Mouse (Mus musculus) erythroblast, embryonic 14.5 days (primary cell): Measurements from ENCODE around the gene Lactbl1. TPM values are rescaled to one million over a fixed set of nuclear protein-coding genes. Genes with fewer than 3 reads are reported as not detected.

Experiments used
- H3K27me3 ChIP-seq: 2 replicates; pipeline ENCODE4 v1.6.1; 2012; ENCODE audit warnings: inconsistent platforms; ENCODE audit not compliant: control insufficient read depth
- H3K36me3 ChIP-seq: 2 replicates; pipeline ENCODE4 v1.6.1; 2012; ENCODE audit warnings: mild to moderate bottlenecking, inconsistent platforms; ENCODE audit not compliant: control insufficient read depth
- H3K4me1 ChIP-seq: 2 replicates; pipeline ENCODE4 v1.6.1; 2012; ENCODE audit warnings: inconsistent platforms; ENCODE audit not compliant: control insufficient read depth
- H3K4me3 ChIP-seq: replicated peaks from 2 replicates; pipeline ENCODE3; 2012; ENCODE audit warnings: moderate library complexity, mild to moderate bottlenecking, inconsistent platforms
- H3K9me3 ChIP-seq: 2 replicates; pipeline ENCODE4 v1.6.1; 2012; ENCODE audit warnings: low read length, inconsistent platforms, mixed read lengths; ENCODE audit not compliant: control insufficient read depth
- GATA1 ChIP-seq: IDR thresholded peaks from 2 replicates; pipeline ENCODE4 v1.6.1; 2012; ENCODE audit warnings: low read length, inconsistent platforms, mixed read lengths
- TAL1 ChIP-seq: IDR thresholded peaks from 3 replicates; pipeline ENCODE4 v1.6.1; 2012; ENCODE audit warnings: low read length, inconsistent platforms, mixed read lengths
- polyA plus RNA-seq: library from polyadenylated mRNA; stranded (reverse); fragments of >175 nt; gene quantifications from 2 replicates; pipeline ENCODE4 v1.2.3, GENCODE M21; 2012

Lactbl1 gene
- polyA plus RNA-seq, 1 experiment: 0.01 TPM

DNA sequence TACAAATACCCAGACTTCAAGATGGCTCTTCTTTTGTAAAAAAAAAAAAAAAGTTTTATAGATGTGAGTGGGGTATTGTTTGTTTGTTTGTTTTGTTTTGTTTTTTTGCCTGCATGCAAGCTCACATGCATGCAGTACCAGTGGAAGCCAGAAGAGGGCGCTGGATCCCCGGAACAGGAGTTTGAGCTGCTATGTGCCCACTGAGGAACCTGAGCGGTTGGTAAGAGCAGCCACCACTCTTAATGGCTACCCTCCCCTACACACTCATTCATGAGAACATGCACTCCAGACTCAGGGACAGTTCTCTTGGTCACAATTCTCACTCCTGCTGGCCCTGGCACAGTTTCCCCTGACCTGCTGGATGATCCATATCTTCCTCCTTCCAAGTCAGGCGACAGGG, 43.6 kb downstream of the Lactbl1 start:
- no peaks in the 10 kb centered on the region for H3K4me1 ChIP-seq
- H3K4me3 ChIP-seq: no peak overlapping the region
- H3K9me3 ChIP-seq: peaks cover 12% of the 10 kb centered on the region
- TF ChIP-seq TAL1 (no peak), GATA1 (no peak)
- H3K27me3 ChIP-seq: no peaks in the 10 kb centered on the region
- no peaks in the 10 kb centered on the region for H3K36me3 ChIP-seq

DNA sequence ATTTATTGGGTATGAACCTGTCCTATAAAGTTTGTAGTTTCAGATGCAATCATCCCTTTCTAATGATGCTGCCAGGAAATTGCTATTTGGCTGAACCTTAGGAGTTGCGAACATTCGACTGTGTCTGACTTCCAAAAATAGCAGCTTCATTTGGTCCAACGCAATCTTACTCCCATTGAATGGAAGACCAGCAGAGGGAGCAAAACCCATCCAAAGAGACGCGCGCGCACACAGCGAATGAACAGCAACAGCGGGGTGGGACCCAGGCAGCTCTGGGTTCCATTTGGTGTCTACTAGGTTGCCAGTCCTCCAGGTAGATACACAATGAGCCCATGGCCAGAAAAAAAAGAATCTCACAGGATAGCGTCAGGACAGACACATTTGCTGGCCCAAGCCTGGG, 45.3 kb downstream of the Lactbl1 start:
- H3K4me1 ChIP-seq: no peaks in the 10 kb centered on the region

DNA sequence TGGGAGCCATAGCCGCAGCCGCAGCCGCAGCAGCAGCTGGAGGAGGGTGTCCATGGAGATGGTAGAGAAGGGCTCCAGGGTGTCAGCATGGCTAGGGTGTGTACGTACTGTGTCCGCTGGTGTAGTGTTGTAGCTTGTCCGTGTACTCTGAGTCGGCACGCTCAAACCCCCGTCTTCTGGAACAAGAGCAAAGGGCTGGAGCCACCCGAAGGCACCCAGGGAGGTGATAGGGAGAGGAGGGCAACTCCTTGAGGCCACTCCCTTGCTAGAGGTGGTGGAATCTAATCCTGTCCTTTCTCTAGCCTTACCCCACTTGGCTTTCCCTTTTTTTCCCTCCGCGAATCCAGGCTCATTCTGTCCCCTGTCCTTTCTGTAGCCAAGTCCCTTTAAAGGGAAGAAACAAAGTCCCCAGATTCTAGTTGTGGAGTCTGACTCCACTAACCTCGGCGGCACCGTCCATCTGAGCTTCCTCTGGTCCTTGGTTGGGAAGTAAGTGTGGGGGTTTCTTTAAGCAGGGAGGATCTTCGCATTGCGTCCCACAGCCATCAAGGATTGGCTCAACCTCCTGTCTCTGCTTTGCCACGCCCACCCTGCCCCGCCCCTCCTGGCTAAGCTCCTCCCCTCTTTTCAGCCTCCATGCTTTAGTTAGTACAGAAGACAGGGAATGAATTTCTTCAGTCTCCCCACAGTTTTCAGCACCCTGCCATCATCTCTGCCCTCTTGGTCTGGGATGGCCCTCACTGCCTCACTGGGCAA, 50.1 kb downstream of the Lactbl1 start:
- no peaks in the 10 kb centered on the region for H3K36me3 ChIP-seq
- no peaks in the 10 kb centered on the region for H3K4me1 ChIP-seq
- no peaks in the 10 kb centered on the region for H3K27me3 ChIP-seq
- TF ChIP-seq GATA1 (no peak), TAL1 (no peak)
- no peaks in the 10 kb centered on the region for H3K9me3 ChIP-seq
- H3K4me3 ChIP-seq: no peak overlapping the region

More for the DNA sequence above, 45.3 kb downstream of the Lactbl1 start:
- no peaks in the 10 kb centered on the region for H3K36me3 ChIP-seq
- peaks cover 12% of the 10 kb centered on the region for H3K9me3 ChIP-seq
- no peak for TF ChIP-seq GATA1
- TF ChIP-seq TAL1: no peak
- H3K4me3 ChIP-seq: no peak overlapping the region
- no peaks in the 10 kb centered on the region for H3K27me3 ChIP-seq

DNA sequence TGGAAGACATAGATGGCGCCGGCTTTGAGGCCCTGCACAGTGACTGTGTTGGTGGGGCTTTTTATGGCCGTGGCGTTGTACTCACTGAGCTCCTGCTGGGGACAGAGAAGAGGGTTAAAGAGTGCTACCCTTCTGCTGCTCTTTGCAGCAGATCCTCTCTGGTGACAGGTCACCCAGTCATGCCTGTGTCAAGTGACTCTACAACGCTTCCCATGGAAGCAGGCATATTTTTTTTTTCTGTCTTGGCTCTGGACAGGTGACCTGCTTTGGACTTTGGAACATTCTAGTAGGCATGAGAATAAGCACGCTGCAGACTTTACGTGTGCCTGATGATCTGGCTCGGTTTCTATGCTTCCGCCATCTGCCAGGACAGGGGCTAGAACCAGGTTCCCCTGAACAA, 53.0 kb downstream of the Lactbl1 start:
- H3K27me3 ChIP-seq: no peaks in the 10 kb centered on the region
- no peak for TF ChIP-seq TAL1
- no peak for TF ChIP-seq GATA1

DNA sequence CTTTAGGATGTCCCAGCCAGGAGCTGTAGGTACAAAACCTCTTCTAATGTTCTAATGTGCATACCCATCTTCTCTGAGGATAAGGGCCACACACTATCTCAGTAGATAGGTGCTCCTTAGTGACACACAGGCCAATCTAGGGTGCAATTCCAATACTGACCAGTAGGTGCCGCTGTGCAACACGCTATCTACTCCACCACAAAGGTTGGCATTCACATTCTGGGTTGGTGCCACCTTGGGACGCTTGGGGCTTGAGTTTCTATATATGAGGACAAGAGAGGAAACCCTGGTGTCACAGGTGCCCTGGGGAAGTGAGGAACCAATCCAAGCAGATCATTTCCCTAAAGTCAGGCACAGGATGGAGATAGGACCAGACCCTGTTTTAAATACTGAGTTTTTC, 56.1 kb downstream of the Lactbl1 start:
- Histone ChIP-seq H3K36me3 (no peaks in the 10 kb centered on the region), H3K4me1 (no peaks in the 10 kb centered on the region), H3K9me3 (no peaks in the 10 kb centered on the region), H3K4me3 (no peak overlapping the region), H3K27me3 (no peaks in the 10 kb centered on the region)
- TF ChIP-seq TAL1 (no peak), GATA1 (no peak)

More for the DNA sequence above, 53.0 kb downstream of the Lactbl1 start:
- no peaks in the 10 kb centered on the region for H3K36me3 ChIP-seq
- H3K9me3 ChIP-seq: no peaks in the 10 kb centered on the region
- no peak overlapping the region for H3K4me3 ChIP-seq
- no peaks in the 10 kb centered on the region for H3K4me1 ChIP-seq

DNA sequence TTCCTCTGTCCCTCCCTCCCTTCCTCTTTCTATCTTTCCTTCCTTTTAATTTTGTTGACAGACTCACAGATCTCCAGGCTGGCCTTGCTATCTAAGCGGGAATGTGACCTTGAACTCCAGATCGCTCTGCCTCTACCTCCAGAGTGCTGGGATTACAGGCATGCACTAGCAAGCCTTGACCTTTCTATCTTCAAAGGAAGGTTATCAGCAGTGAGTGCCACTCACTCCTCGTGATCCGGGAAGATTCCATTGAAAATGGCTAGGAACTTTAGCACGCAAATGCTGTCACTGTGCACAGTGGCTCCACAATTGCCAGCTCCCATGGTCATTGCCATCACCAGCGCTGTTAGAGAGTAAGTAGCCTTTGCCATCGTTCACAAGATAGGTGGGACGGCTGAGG, 56.8 kb downstream of the Lactbl1 start:
- Histone ChIP-seq H3K27me3 (no peaks in the 10 kb centered on the region), H3K4me1 (no peaks in the 10 kb centered on the region), H3K4me3 (no peak overlapping the region), H3K36me3 (no peaks in the 10 kb centered on the region), H3K9me3 (no peaks in the 10 kb centered on the region)
- no peak for TF ChIP-seq TAL1
- no peak for TF ChIP-seq GATA1

DNA sequence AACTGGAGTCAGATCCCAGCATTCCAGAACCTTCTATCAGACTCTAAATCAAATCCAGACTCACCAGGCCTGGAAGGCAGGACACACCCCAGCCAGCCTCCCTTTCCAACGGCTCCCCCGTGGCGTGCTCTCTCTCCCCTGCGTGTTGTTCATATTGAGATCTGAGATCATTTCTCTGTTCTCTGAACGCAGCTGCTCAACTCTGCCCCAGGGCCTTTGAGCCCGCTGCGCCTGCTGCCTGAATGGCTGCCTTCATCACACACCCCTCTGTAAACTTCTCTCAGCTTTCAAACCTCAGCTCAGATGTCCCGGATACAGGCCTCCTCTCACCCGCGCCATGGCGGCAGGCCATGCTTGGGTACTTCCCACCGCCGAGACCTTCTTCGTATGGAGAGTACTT, 58.2 kb downstream of the Lactbl1 start:
- no peaks in the 10 kb centered on the region for H3K4me1 ChIP-seq

DNA sequence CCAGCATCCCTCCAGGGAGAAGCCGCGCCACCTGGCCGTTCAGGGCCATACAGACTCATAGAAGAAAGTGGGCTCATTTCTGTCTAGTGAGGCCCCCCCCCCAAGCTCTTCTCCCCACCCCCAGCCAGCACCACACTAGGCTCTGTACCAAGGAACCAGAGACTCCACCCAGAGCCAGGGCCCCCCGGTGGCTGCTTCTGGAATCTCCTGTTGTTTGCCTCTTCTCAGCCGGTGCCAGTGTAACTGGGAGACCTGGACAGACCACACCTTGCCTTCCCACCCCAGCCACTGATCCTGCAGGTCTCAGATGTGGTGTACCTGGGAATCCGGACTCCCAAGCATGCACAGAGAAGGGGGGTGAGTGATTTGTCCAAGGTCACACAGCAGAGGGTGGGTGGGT, 62.1 kb downstream of the Lactbl1 start:
- Histone ChIP-seq H3K4me1 (no peaks in the 10 kb centered on the region), H3K36me3 (no peaks in the 10 kb centered on the region), H3K9me3 (no peaks in the 10 kb centered on the region), H3K27me3 (no peaks in the 10 kb centered on the region), H3K4me3 (no peak overlapping the region)
- no peak for TF ChIP-seq GATA1
- TF ChIP-seq TAL1: no peak

More for the DNA sequence above, 58.2 kb downstream of the Lactbl1 start:
- H3K27me3 ChIP-seq: no peaks in the 10 kb centered on the region
- H3K9me3 ChIP-seq: no peaks in the 10 kb centered on the region
- H3K36me3 ChIP-seq: no peaks in the 10 kb centered on the region
- TF ChIP-seq TAL1 (no peak), GATA1 (no peak)
- no peak overlapping the region for H3K4me3 ChIP-seq

DNA sequence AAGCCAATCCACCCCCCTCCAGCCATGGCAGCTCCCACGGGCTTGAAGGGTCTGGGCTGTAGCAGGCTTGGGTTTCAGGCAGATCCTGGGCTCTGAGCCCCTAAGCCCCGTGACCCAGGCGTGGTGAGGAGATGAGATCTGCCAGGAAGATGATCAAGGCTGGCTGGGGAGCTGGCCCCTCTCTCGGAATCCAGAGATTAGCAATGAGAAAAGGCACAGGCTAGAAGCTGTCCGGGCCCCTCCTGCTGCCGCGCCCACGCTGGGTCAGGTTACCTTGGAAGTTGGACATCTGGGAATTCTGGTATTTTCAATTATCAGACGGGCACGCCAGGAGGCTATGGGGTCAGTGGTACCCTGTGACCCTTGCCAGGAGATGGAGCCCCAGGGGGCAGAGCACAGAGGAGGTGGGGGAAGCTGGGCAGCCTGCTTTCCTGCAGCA, 63.0 kb downstream of the Lactbl1 start:
- H3K4me1 ChIP-seq: no peaks in the 10 kb centered on the region
- H3K27me3 ChIP-seq: no peaks in the 10 kb centered on the region
- H3K4me3 ChIP-seq: no peak overlapping the region
- TF ChIP-seq TAL1 (no peak), GATA1 (no peak)
- no peaks in the 10 kb centered on the region for H3K9me3 ChIP-seq
- no peaks in the 10 kb centered on the region for H3K36me3 ChIP-seq
